Mouse (Mus musculus) left cerebral cortex, adult 11 months (tissue): ENCODE data around the gene Cactin.

Experiments
- DNase-seq: peaks from one replicate; pipeline ENCODE4 v3.0.0; 2022; ENCODE audit warnings: low spot score

The Cactin gene

GRCm38 (mm10) chr10:81365073-81365472, 44.2 kb downstream of the Cactin start:
- DNase-seq = no peak

- no peak for DNase-seq
Measured at GRCm38 (mm10) chr10:81365672-81366476, 45.0 kb downstream of the Cactin start, which contains the start of gene 4930404N11Rik. Gene 4930404N11Rik, minus strand, starts transcription at chr10:81365816.

- DNase-seq = no peak
Measured at GRCm38 (mm10) chr10:81366477-81367206, 45.7 kb downstream of the Cactin start.

- DNase-seq = no peak
Measured at GRCm38 (mm10) chr10:81367207-81367495, 46.2 kb downstream of the Cactin start.

GRCm38 (mm10) chr10:81375322-81375721, 54.4 kb downstream of the Cactin start:
- no peak for DNase-seq
